Mouse (Mus musculus): Measurements from ENCODE around the gene Wnt7b. TPM values are rescaled to one million over a fixed set of nuclear protein-coding genes. Genes with fewer than 3 reads are reported as not detected.
A peak's percentile ranks its signal among the peaks of the same experiment; 100 is the strongest.

The Wnt7b gene
- polyA plus RNA-seq (2016; fragmentation: Nextera tagmentation; extraction: Ambion mirVana) = 111 and 130 TPM in 2 replicates

GRCm38 (mm10) chr15:85582356-85582910 is at the start of gene Wnt7b:
Gene Wnt7b (minus strand): TSS chr15:85582473.
- WGBS = 1% methylated on average over 19 of the region's 19 CpGs
- no peaks in the 10 kb centered on the region for H3K36me3 ChIP-seq (replicated peaks)
- H3K4me3 ChIP-seq (replicated peaks) = peak within 1 kb of the TSS; percentile 86
- peaks cover 56% of the 10 kb centered on the region for H3K27me3 ChIP-seq
- H3K4me1 ChIP-seq = peaks cover 57% of the 10 kb centered on the region
- H3K27ac ChIP-seq = peak within 1 kb of the TSS; percentile 89
- peak within 1 kb of the TSS; percentile 96 for H3K4me2 ChIP-seq
- H3K9ac ChIP-seq = peak within 1 kb of the TSS; percentile 88
- no peak for ATAC-seq (ENCODE audit: low FRiP score)
- no peaks in the 10 kb centered on the region for H3K9me3 ChIP-seq

- Histone ChIP-seq H3K27me3 (peaks cover 40% of the 10 kb centered on the region), H3K9ac (no peak overlapping the region), H3K36me3 (replicated peaks) (no peaks in the 10 kb centered on the region), H3K4me3 (replicated peaks) (no peak overlapping the region), H3K4me1 (peaks cover 16% of the 10 kb centered on the region), H3K4me2 (no peak overlapping the region), H3K9me3 (no peaks in the 10 kb centered on the region), H3K27ac (no peak overlapping the region)
- WGBS = 34% methylated on average over 2 of the region's 2 CpGs
- no peak for ATAC-seq (ENCODE audit: low FRiP score)
Measured at GRCm38 (mm10) chr15:85631591-85631990, 49.3 kb upstream of the Wnt7b start.

DNA sequence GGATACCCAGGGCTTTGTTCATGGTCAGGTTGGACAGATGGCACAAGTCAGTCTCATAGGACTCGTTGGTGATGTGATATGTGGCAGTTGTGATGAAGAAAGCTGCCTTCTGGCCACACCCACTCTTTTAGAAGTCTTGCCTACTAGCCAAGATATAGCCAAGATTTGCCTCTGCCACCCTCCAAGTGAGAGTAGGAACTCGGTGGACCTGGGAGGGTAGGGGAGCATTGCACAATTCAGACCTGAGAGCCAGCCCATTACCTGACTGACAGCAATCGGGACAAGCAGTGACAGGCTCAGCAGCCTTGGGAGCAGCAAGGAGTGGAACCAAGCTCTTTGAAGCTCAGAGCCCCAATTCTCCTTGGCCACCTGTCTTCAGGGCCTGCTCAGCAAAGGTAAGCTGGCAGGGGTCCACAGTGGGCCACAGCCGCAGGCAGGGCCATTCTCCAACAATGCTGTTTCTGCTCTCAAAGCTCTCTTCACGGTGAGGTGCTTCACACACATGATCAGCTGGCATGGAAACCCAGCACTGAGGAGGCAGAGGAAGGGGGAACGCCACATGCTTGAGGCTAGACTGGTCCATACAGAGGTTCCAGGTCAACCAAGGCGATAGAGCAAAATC is 47.8 kb upstream of the Wnt7b start:
- 79% methylated on average over 7 of the region's 7 CpGs for WGBS
- Histone ChIP-seq H3K27me3 (peaks cover 47% of the 10 kb centered on the region), H3K4me2 (no peak overlapping the region), H3K4me1 (peaks cover 24% of the 10 kb centered on the region), H3K9me3 (no peaks in the 10 kb centered on the region), H3K9ac (no peak overlapping the region), H3K27ac (no peak overlapping the region), H3K4me3 (replicated peaks) (no peak overlapping the region), H3K36me3 (replicated peaks) (no peaks in the 10 kb centered on the region)
- ATAC-seq (ENCODE audit: low FRiP score) = no peak

DNA sequence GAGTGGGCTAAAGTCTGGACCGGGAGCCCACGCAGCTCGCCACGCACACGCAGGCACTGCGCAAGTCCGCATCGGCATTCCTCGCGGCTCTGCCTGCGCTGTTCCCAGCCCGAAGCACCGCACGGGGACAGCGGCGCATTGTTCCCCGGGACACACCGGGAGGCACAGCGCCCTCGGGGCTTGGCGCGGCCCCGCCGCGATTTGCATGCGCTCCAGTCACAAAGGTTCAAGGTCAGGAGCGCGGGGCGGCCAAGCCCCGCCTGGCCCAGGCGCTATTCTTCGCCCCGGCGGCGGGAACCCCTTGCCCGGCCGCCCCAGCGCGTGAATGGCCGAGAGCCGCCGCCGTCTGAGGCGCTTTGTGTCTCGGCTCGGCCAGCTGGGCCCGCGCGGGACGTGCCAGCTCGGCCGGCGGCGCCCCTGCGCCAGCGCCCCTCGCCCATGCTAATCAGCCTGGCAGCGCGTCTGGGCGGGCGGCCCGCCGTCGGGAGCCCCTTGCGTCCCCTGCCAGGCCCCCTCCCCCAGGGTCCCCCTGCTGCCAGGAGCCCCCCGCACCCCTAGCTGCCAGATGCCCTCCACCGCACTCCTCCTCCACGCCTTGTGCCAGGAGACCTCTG is 43.5 kb upstream of the Wnt7b start:
- Histone ChIP-seq H3K36me3 (replicated peaks) (no peaks in the 10 kb centered on the region), H3K4me2 (peak overlapping the region; percentile 64), H3K9me3 (peaks cover 5% of the 10 kb centered on the region; the same call in 1 of the 2 replicates), H3K4me1 (peaks cover 10% of the 10 kb centered on the region), H3K4me3 (replicated peaks) (peak overlapping the region; percentile 45), H3K27me3 (peaks cover 86% of the 10 kb centered on the region), H3K9ac (peak overlapping the region; percentile 78), H3K27ac (peak overlapping the region; percentile 74)
- ATAC-seq (ENCODE audit: low FRiP score) = peak; percentile 89
- 1% methylated on average over 62 of the region's 68 CpGs for WGBS

DNA sequence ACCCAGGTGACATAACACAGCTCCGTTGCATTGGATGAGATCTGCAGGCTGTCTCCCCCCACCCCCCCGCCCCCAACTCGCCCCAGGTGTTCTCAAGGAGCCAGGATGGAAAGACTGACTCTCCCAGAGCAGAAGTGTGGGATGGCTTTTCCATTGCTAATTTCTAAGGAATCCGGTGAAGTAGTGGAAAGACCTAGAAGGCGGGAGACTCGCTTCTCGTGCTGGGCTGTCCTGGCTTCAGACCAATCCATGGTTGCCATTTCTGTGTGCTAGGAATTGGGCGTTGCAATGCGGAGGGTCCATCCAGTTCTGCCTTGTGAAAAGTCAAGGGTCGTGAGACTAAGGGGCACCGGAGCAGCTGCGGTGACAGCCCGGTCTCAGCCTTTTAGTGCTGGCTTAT is 39.9 kb upstream of the Wnt7b start:
- peaks cover 77% of the 10 kb centered on the region for H3K27me3 ChIP-seq
- WGBS = 87% methylated on average over 13 of the region's 13 CpGs
- H3K4me2 ChIP-seq = no peak overlapping the region
- peaks cover 10% of the 10 kb centered on the region for H3K4me1 ChIP-seq
- no peak overlapping the region for H3K4me3 ChIP-seq (replicated peaks)
- H3K36me3 ChIP-seq (replicated peaks) = no peaks in the 10 kb centered on the region
- H3K9ac ChIP-seq = no peak overlapping the region
- no peak overlapping the region for H3K27ac ChIP-seq
- no peak for ATAC-seq (ENCODE audit: low FRiP score)
- H3K9me3 ChIP-seq = peaks cover 11% of the 10 kb centered on the region; the same call in 1 of the 2 replicates

DNA sequence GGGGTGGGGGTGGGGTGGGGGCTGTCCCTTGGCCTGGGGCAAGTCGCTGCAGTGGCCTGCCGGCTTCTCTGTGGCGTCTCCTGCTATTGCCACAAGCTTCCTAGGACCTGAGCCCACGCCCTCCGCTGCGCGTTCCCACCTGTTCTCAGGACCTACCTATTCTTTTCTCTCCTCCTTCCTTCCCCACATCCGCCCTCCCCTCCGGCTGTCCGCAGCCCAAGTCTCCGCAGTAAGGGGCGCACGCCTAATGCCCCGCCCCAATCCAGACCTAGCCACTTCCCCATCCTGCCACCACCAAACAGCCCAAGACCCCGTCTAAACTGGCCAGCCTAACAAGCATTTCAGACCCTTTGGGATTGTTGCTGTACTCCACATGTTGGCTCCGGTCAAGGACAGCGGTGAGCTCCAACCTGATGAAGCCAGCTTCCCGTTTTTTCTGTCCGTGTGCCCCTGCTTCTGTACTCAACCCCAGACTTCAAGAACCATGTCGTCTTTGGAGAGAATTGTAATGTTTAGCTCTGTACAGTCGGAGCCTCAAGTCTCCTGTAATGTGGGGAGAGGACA is 33.3 kb upstream of the Wnt7b start:
- Histone ChIP-seq H3K9ac (no peak overlapping the region), H3K4me1 (peaks cover 28% of the 10 kb centered on the region), H3K4me3 (replicated peaks) (no peak overlapping the region), H3K27ac (no peak overlapping the region), H3K36me3 (replicated peaks) (no peaks in the 10 kb centered on the region), H3K27me3 (peaks cover 58% of the 10 kb centered on the region), H3K9me3 (0 out of 2 replicates have a peak, but pooled peaks cover 6% of the 10 kb centered on the region), H3K4me2 (no peak overlapping the region)
- WGBS = 29% methylated on average over 21 of the region's 21 CpGs
- ATAC-seq (ENCODE audit: low FRiP score) = no peak

- Histone ChIP-seq H3K4me3 (replicated peaks) (no peak overlapping the region), H3K4me1 (peaks cover 28% of the 10 kb centered on the region), H3K9me3 (0 out of 2 replicates have a peak, but pooled peaks cover 6% of the 10 kb centered on the region), H3K4me2 (no peak overlapping the region), H3K36me3 (replicated peaks) (no peaks in the 10 kb centered on the region), H3K27ac (no peak overlapping the region), H3K9ac (no peak overlapping the region), H3K27me3 (peaks cover 55% of the 10 kb centered on the region)
- WGBS = 42% methylated on average over 22 of the region's 22 CpGs
- no peak for ATAC-seq (ENCODE audit: low FRiP score)
Measured at GRCm38 (mm10) chr15:85615075-85615474, 32.8 kb upstream of the Wnt7b start.

- peaks cover 53% of the 10 kb centered on the region for H3K27me3 ChIP-seq
- no peaks in the 10 kb centered on the region for H3K36me3 ChIP-seq (replicated peaks)
- peaks cover 28% of the 10 kb centered on the region for H3K4me1 ChIP-seq
- no peak overlapping the region for H3K9ac ChIP-seq
- H3K4me2 ChIP-seq = no peak overlapping the region
- no peak overlapping the region for H3K4me3 ChIP-seq (replicated peaks)
- WGBS = 78% methylated on average over 17 of the region's 17 CpGs
- peak; percentile 59 for ATAC-seq (ENCODE audit: low FRiP score)
- H3K27ac ChIP-seq = peak overlapping the region; percentile 57
- H3K9me3 ChIP-seq = 0 out of 2 replicates have a peak, but pooled peaks cover 5% of the 10 kb centered on the region
Measured at GRCm38 (mm10) chr15:85613358-85614266, 31.3 kb upstream of the Wnt7b start.

GRCm38 (mm10) chr15:85612660-85613357 is 30.5 kb upstream of the Wnt7b start:
- ATAC-seq (ENCODE audit: low FRiP score) = no peak
- Histone ChIP-seq H3K27me3 (peaks cover 47% of the 10 kb centered on the region), H3K27ac (peak overlapping the region; percentile 57; the same call in 1 of the 2 replicates)

GRCm38 (mm10) chr15:85611701-85612520 is 29.6 kb upstream of the Wnt7b start:
- H3K4me2 ChIP-seq = no peak overlapping the region
- no peaks in the 10 kb centered on the region for H3K36me3 ChIP-seq (replicated peaks)
- no peak overlapping the region for H3K9ac ChIP-seq
- WGBS = 80% methylated on average over 16 of the region's 16 CpGs
- ATAC-seq (ENCODE audit: low FRiP score) = no peak
- H3K27ac ChIP-seq = no peak overlapping the region
- H3K27me3 ChIP-seq = peaks cover 46% of the 10 kb centered on the region
- no peak overlapping the region for H3K4me3 ChIP-seq (replicated peaks)
- H3K4me1 ChIP-seq = peaks cover 28% of the 10 kb centered on the region
- no peaks in the 10 kb centered on the region for H3K9me3 ChIP-seq

More at GRCm38 (mm10) chr15:85612660-85613357, 30.5 kb upstream of the Wnt7b start:
- no peaks in the 10 kb centered on the region for H3K36me3 ChIP-seq (replicated peaks)
- H3K4me1 ChIP-seq = peaks cover 28% of the 10 kb centered on the region
- no peak overlapping the region for H3K9ac ChIP-seq
- WGBS = 73% methylated on average over 8 of the region's 8 CpGs
- H3K4me2 ChIP-seq = no peak overlapping the region
- no peaks in the 10 kb centered on the region for H3K9me3 ChIP-seq
- H3K4me3 ChIP-seq (replicated peaks) = no peak overlapping the region

Data from forebrain, embryonic 12.5 days (tissue).